Mouse (Mus musculus) neutrophil, adult 65 days (primary cell): ENCODE measurements around the gene Gm21994. TPM values are rescaled to one million over a fixed set of nuclear protein-coding genes. Genes with fewer than 3 reads are reported as not detected.

Source experiments
- total RNA-seq: library from RNA; stranded (reverse); gene quantifications from 2 replicates; pipeline ENCODE4 v1.2.4, GENCODE M21; 2023

Gene Gm21994
- 4.1 and 5.5 TPM in 2 replicates for total RNA-seq

DNA sequence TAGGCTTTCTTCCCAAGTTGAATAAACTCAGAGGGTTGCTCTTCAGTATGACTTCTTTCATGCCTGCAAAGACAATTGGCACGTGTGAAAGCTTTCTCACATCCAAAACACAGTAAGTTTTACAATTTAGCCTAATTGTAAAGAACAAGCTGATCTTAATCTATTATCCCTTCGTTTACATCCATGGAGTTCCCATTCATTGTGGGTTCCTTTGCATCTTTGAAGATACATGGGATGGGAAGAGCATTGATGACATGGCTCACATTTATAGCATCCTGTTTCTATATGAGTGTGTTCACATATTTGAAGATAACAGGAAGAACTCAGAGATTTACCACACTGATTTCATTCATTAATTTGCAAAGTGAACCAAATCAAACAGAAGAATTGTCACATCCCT lies at the start of gene Gm21994:
Gene Gm21994 (minus strand): TSS at position 101 of the 400 bp plus-strand sequence.

GRCm38 (mm10) chr2:150257291-150257690 lies 1.9 kb upstream of the Gm21994 start, which contains the start of gene Gm14124:
Gene Gm14124, plus strand, starts transcription at chr2:150257517.

DNA sequence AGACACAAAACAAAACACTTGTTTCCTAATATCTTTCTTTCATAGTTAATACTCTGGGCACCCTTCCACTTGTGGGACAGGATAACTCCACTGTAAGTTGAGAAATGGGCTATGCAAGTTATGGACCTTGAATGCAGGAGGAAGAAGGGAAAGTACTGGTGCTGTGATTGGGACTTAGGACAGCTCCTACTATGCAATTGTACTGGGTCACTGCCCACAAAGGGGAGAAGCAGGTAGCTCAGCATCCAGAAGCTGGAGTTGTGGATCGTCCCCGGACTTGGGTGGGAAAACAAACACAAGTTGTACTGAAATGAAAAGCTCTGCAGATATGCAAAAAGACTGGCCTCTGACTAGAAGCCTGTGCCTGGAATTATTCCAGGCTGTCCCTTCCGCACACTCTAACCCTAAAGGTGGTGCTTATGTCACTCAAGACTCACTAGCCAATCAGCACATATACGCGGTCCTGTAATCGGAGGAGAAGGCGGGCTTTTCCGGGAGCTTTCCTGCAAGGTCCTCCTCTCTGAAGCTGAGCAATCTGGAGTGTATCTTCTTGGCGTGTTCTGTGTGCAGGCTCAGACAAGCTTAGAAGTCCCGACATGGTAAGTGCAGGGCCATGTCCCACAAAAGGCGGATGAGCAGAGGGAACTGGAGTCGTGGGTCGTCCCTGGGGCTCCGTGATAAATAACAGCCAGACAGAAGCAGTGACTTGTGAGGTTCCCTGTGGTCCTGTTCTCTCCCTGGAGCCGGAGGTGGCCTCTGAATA lies 37.6 kb downstream of the Gm21994 start, which contains the start of gene Zfp937:
Gene Zfp937 (plus strand): TSS at position 474 of the 763 bp plus-strand sequence.

Other genes starting within 250 kb of the Gm21994 start
- gene Zfp120, start 118.9 kb downstream of the Gm21994 start, total RNA-seq = 7.8 and 9.3 TPM in 2 replicates
- not detected in 2 replicates for gene Gm10770, start 75.9 kb downstream of the Gm21994 start, total RNA-seq
- gene Gm14139, start 73.8 kb downstream of the Gm21994 start, total RNA-seq = not detected in 2 replicates
- gene Zfp937, start 37.5 kb downstream of the Gm21994 start, total RNA-seq = 0.20 and 0.54 TPM in 2 replicates
- not detected in 2 replicates for gene Gm14124, start 1.9 kb upstream of the Gm21994 start, total RNA-seq
- gene Gm10130, start 68.1 kb upstream of the Gm21994 start, total RNA-seq = not detected in 2 replicates
- gene 3300002I08Rik, start 107.2 kb upstream of the Gm21994 start, total RNA-seq = 0.66 TPM in 1 of 2 replicates, not detected in the other
- 0.36 and 0.47 TPM in 2 replicates for gene Zfp442, start 195.9 kb upstream of the Gm21994 start, total RNA-seq
- not detected in 2 replicates for gene Zfp345, start 229.5 kb upstream of the Gm21994 start, total RNA-seq